Mouse (Mus musculus): ENCODE data around the gene Scn4b.

DNA sequence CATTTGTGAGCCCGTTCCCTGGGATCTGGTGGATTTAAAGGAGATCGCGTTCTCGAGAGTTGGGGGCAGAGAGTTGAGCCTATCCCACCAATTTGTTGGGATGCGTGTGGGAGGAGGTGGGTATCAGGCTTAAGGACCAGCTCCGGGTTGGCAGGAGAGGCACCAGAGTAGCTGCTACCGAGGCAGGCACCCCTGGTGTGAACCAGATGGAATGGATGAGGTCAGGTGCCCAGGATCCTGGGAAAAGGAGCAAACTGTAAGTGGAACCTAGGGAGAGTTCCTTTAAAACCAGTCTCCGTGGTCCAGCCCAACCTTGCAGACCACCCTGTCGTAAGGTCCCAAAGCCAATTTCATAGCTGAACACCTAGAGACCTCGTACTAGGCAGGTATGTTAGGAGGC lies 19.6 kb upstream of the Scn4b start:
- TF ChIP-seq CTCF (IDR thresholded peaks at IDR 0.05; ENCODE audit: borderline replicate concordance, insufficient read depth, low read length) (no peak), POLR2A (IDR thresholded peaks at IDR 0.05; ENCODE audit: low read depth, low read length) (no peak)
